Mouse (Mus musculus) heart, adult 2 months (tissue): ENCODE results near the gene Opa3. TPM values are rescaled to one million over a fixed set of nuclear protein-coding genes. Genes with fewer than 3 reads are reported as not detected.

ENCODE experiments used
- DNase-seq, 2 experiments: peaks; one replicate each; pipeline ENCODE4 v3.0.0; 2021
- H3K27ac ChIP-seq: fragments of 200-600 bp; 2 replicates; pipeline ENCODE4 v1.8.1; 2022
- H3K27me3 ChIP-seq: fragments of 200-500 bp; 2 replicates; pipeline ENCODE4 v1.6.1; 2012; ENCODE audit warnings: mild to moderate bottlenecking, low read length, inconsistent platforms, mixed read lengths; ENCODE audit not compliant: control insufficient read depth, insufficient read depth
- H3K36me3 ChIP-seq: fragments of 200-500 bp; 2 replicates; pipeline ENCODE4 v1.6.1; 2012; ENCODE audit warnings: low read length, inconsistent platforms; ENCODE audit not compliant: control insufficient read depth, insufficient read depth
- H3K4me1 ChIP-seq: fragments of 200-500 bp; 2 replicates; pipeline ENCODE4 v1.6.1; 2011; ENCODE audit warnings: low read length; ENCODE audit not compliant: control insufficient read depth, insufficient read depth
- H3K4me3 ChIP-seq: fragments of 200-600 bp; 2 replicates; pipeline ENCODE4 v1.8.1; 2022
- H3K79me2 ChIP-seq: fragments of 200-500 bp; replicated peaks from 2 replicates; pipeline ENCODE4 v1.6.1; 2012; ENCODE audit warnings: mild to moderate bottlenecking, inconsistent platforms, low read length, moderate library complexity, mixed read lengths; ENCODE audit not compliant: control insufficient read depth, insufficient read depth
- H3K9ac ChIP-seq: fragments of 200-500 bp; 2 replicates; pipeline ENCODE4 v1.6.1; 2012; ENCODE audit warnings: low read depth, mild to moderate bottlenecking, control low read depth, inconsistent platforms, low read length, mixed read lengths
- CTCF ChIP-seq: fragments of 200-600 bp; IDR thresholded peaks from 2 replicates; pipeline ENCODE4 v1.8.1; 2022; ENCODE audit warnings: antibody characterized with exemption, mild to moderate bottlenecking, moderate library complexity
- EP300 ChIP-seq: fragments of 200-500 bp; IDR thresholded peaks from 2 replicates; pipeline ENCODE4 v1.6.1; 2011; ENCODE audit warnings: low read depth, low read length, control low read depth; ENCODE audit not compliant: insufficient read depth
- POLR2A ChIP-seq: fragments of 200-500 bp; IDR thresholded peaks from 2 replicates; pipeline ENCODE4 v1.6.1; 2011; ENCODE audit warnings: mild to moderate bottlenecking, low read depth, low read length, control low read depth; ENCODE audit not compliant: insufficient read depth
- WGBS: fragments of 180-500 bp; shearing (Covaris S2); methylation state at CpG from one replicate; pipeline ENCODE4 v1.1.7; 2018; 5-methylcytosine and 5-hydroxymethylcytosine counted together
- intact Hi-C: fragments of 180-260 bp; cut with DNase I; formaldehyde crosslinking; loops from one replicate; pipeline ENCODE4 v1.15.1; 2025
- polyA plus RNA-seq: library from polyadenylated mRNA; depleted of rRNA; stranded (reverse); fragments of >200 nt; gene quantifications from 2 replicates; pipeline ENCODE4 v1.2.3, GENCODE M21; 2012
- total RNA-seq, 2 experiments: library from RNA; stranded (reverse); gene quantifications; 2 replicates each; pipeline ENCODE4 v1.2.3; 2021

The Opa3 gene
- total and polyA plus RNA-seq, 3 experiments, result 59.9 to 66.0 (median 64.6) TPM

DNA sequence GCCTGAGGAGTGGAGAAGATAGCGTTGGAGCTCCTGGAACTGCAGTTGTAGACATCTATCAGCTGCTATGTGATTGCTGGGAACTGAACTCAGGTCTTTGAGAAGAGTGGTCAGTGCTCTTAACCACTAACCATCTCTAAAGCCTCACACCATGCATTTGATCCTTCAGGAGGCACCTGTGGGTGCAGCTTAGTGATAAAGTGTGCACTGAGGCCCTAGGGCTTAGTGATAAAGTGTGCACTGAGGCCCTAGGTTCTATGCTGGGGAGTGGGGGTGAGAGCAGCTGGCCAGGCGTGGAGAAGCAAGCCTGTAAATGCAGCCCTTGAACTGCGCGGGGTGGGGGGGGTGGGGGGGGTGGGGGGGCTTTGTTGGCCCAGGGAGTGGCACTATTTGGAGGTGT is 11.9 kb downstream of the Opa3 start:
- Histone ChIP-seq H3K4me3 (no peak overlapping the region), H3K4me1 (peaks cover 8% of the 10 kb centered on the region), H3K27ac (peak overlapping the region; percentile 4; the same call in 1 of the 2 replicates), H3K36me3 (no peaks in the 10 kb centered on the region), H3K27me3 (no peaks in the 10 kb centered on the region), H3K9ac (no peak overlapping the region), H3K79me2 (peaks cover 3% of the 10 kb centered on the region; the same call in 1 of the 2 replicates)
- intact Hi-C loops, result loop anchor here (2.0 kb wide), 1 partner anchor 41 kb away; the partner anchor contains the start of gene Ppm1n
- TF ChIP-seq CTCF (no peak), EP300 (no peak), POLR2A (no peak)
- WGBS, result 63% methylated on average over 4 of the region's 4 CpGs
- DNase-seq, result no peak

DNA sequence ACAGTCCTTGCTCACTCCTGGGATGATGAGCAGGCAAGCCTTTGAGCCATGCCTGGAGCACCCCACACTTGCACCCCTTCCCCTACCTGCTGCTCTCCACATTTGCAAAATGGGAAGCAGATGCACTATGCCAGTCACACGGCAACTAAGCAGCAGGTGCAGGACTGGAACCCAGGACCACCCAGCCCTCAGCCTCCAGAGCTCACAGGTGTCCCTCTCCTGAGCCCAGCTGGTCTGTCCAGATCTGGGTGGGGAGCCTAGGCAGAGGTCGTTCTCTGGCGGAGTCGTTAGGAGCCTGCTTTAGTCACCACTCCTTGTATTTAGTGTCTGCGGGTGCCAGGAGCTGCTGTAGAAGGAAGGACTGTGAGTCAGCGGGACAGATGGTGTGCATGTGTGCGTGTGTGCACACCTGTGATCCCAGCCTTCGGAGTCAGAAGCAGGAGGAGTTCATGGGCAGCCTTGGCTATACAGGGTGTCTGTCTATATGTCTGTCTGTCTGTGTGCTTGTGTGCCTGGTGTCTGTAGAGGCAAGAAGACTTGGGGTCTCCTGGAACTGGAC is 12.8 kb downstream of the Opa3 start:
- intact Hi-C loops, result no loop called here
- Histone ChIP-seq H3K27ac (no peak overlapping the region), H3K4me3 (no peak overlapping the region), H3K36me3 (no peaks in the 10 kb centered on the region), H3K27me3 (no peaks in the 10 kb centered on the region), H3K4me1 (peaks cover 7% of the 10 kb centered on the region), H3K9ac (no peak overlapping the region), H3K79me2 (peaks cover 3% of the 10 kb centered on the region; the same call in 1 of the 2 replicates)
- TF ChIP-seq EP300 (no peak), POLR2A (no peak), CTCF (no peak)
- 81% methylated on average over 8 of the region's 8 CpGs for WGBS
- DNase-seq, result no peak

DNA sequence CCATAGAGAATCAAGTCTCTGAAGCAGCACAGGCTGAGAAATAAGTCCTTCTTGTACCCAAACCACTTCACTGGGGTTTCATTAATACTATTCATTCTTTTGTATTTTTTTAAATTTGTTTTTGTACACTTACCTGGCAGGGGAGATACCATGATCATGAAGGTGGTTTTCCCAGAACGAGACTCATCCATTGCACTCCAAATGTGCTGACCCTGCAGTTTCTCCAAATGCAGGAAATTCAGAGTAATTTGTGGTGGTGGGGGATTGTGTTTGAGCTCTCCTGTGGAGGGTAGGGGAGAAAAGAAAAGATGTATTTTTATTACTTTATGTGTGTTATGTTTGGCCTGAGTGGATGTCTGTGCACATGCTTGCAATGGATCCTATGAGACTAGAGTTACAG is 13.9 kb downstream of the Opa3 start:
- intact Hi-C loops, result no loop called here
- Histone ChIP-seq H3K4me1 (peaks cover 3% of the 10 kb centered on the region), H3K4me3 (no peak overlapping the region), H3K27ac (no peak overlapping the region), H3K27me3 (no peaks in the 10 kb centered on the region), H3K79me2 (peaks cover 3% of the 10 kb centered on the region; the same call in 1 of the 2 replicates), H3K9ac (no peak overlapping the region), H3K36me3 (no peaks in the 10 kb centered on the region)
- TF ChIP-seq POLR2A, result no peak
- no peak for TF ChIP-seq EP300
- TF ChIP-seq CTCF, result no peak
- 85% methylated on average over 1 of the region's 1 CpGs for WGBS
- DNase-seq, result no peak

DNA sequence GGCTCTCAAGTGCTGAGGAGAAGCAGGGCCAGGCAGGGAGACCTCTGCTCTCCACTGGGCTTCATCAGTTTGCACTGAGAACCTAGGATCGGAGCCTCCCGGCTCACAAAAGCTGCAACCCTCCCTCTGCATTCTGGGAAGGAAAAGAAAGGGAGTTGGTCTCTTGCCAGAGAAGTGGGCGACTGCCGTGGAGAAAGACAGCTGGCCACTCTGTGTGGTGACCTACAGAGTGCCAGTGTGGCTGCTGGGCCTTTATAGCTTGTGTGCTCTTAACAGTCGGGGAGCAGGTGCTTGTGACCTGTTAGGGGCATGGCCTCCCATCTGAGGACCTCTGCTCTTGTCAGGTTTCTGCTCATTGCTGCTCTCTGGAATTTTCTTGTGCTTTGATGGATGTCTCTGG is 15.7 kb downstream of the Opa3 start:
- Histone ChIP-seq H3K9ac (no peak overlapping the region), H3K79me2 (0 out of 2 replicates have a peak, but pooled peaks cover 1% of the 10 kb centered on the region), H3K4me1 (peaks cover 2% of the 10 kb centered on the region; the same call in 1 of the 2 replicates), H3K4me3 (no peak overlapping the region), H3K27ac (no peak overlapping the region), H3K36me3 (no peaks in the 10 kb centered on the region), H3K27me3 (no peaks in the 10 kb centered on the region)
- WGBS, result 35% methylated on average over 5 of the region's 5 CpGs
- TF ChIP-seq POLR2A, result no peak
- no peak for TF ChIP-seq EP300
- TF ChIP-seq CTCF, result no peak
- DNase-seq, result no peak
- intact Hi-C loops, result no loop called here

DNA sequence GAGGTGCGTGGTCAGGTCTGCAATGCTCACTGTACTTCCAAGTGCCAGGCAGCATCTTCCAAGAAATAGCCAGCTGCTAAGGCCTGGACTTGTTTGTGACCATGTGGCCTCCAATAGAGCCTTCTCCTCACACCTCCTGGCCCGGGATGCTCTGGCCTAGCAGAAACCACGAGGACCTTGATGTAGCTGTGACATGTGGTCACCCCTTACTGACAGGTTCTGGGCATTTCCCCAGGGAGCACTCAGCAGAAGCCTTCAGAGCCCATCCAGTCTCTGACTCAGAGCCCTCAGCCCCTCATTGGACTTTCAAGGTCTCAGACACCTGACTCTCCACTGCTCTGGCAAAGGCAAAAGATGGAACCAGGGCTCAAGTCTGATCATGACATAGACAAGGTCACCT is 16.9 kb downstream of the Opa3 start:
- no peak overlapping the region for H3K4me3 ChIP-seq
- 0 out of 2 replicates have a peak, but pooled peaks cover 1% of the 10 kb centered on the region for H3K79me2 ChIP-seq
- no peak overlapping the region for H3K27ac ChIP-seq
- WGBS, result 71% methylated on average over 3 of the region's 3 CpGs
- H3K36me3 ChIP-seq, result no peaks in the 10 kb centered on the region
- intact Hi-C loops, result no loop called here
- DNase-seq, result peak in 1 of 2 experiments; percentile 22
- no peaks in the 10 kb centered on the region for H3K27me3 ChIP-seq
- no peak for TF ChIP-seq EP300
- H3K9ac ChIP-seq, result no peak overlapping the region
- H3K4me1 ChIP-seq, result no peaks in the 10 kb centered on the region

DNA sequence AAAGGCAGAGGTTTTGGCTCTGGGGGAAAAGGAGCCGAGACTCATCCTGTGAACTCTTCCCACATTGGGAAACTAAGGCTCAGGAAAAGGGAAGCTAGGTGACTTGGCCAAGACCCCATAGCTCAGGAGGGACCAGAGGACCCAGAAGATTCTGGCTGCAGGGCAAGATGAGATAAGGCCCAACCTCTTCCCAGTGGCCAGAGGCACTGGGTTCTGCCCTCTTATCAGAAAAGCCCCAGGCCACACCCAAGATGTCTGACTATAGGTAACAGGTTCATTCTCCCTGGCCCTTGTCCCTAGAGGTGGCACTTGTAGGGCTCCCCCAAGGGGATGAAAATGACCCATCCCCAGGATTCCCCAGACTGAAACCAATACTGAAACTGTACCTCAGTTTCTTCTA is 18.7 kb downstream of the Opa3 start:
- WGBS, result 92% methylated on average over 1 of the region's 1 CpGs
- Histone ChIP-seq H3K9ac (no peak overlapping the region), H3K4me1 (no peaks in the 10 kb centered on the region), H3K27ac (no peak overlapping the region), H3K36me3 (no peaks in the 10 kb centered on the region), H3K27me3 (no peaks in the 10 kb centered on the region), H3K79me2 (0 out of 2 replicates have a peak, but pooled peaks cover 1% of the 10 kb centered on the region), H3K4me3 (no peak overlapping the region)
- no peak for DNase-seq
- intact Hi-C loops, result no loop called here
- TF ChIP-seq CTCF, result no peak
- no peak for TF ChIP-seq POLR2A
- no peak for TF ChIP-seq EP300
